Mouse (Mus musculus) brain, embryonic 14.5 days (tissue): ENCODE measurements at regions not wholly inside any gene's neighbourhood (a gene's known extent, or its start where the extent isn't known, plus 50 kb on each side); places are given as distances from the start of the nearest gene placed in this dataset.

Source experiments
- CTCF ChIP-seq: fragments of 200-500 bp; IDR thresholded peaks from 2 replicates; pipeline ENCODE4 v1.5.1; 2012; ENCODE audit warnings: inconsistent platforms, mild to moderate bottlenecking, moderate library complexity, borderline replicate concordance; ENCODE audit not compliant: insufficient read depth, insufficient read length; ENCODE audit errors: extremely low read depth
- POLR2A ChIP-seq: fragments of 200-500 bp; IDR thresholded peaks from 2 replicates; pipeline ENCODE4 v1.6.1; 2012; ENCODE audit warnings: mild to moderate bottlenecking, inconsistent platforms, borderline replicate concordance; ENCODE audit not compliant: poor library complexity, insufficient read depth, insufficient read length, severe bottlenecking; ENCODE audit errors: extremely low read depth

DNA sequence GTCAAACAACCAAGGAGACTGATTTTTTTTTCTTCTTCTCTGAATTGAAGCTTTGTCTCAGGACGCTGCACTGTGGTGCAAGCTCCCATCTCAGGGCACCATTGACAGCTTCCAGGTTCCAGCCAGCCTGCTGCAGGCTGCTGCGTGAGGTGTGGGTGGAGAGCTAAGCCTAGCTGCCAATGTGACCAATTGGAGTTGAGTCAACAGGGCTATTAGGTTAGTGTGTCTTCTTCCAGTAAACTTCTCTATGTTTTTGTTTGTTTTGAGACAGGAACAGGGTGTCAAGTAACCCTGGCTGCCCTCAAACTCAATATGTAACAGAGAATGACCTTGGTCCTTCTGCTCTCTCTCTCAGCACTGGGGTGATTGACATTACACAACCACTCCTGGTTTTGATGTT lies 131.1 kb upstream of the Tab2 start:
- TF ChIP-seq CTCF (no peak), POLR2A (no peak)
